Mouse (Mus musculus): ENCODE results near the gene Ankrd54.
"Not testable (repeated sequence)": the region's sequence is repeated elsewhere in the genome, so short reads cannot be mapped to it uniquely, and the experiment has no call there.

Gene Ankrd54

GRCm38 (mm10) chr15:79007836-79008235 is 54.9 kb downstream of the Ankrd54 start:
- not testable (repeated sequence) for DNase-seq

- DNase-seq = no peak
Observed at GRCm38 (mm10) chr15:79007059-79007458, 55.6 kb downstream of the Ankrd54 start.

DNA sequence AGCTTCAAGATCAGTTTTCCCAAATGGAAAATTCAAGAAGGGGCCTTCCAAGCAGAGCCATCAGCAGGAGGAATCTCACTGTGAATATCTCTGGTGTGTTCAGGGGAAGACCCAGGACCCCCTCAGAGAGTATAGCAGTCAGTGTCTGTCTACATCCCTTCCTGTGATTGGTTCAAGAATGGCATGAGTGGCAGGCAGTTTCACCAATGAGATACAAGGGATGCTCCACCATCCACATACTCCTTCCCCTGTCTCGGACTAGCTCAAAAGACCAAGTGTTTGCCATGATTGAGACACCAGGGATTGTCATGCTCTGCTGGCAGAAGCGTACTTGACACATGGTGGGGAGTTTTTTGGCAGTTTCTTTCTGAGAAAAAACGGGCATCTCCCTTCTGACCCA is 56.1 kb downstream of the Ankrd54 start:
- DNase-seq = no peak

DNA sequence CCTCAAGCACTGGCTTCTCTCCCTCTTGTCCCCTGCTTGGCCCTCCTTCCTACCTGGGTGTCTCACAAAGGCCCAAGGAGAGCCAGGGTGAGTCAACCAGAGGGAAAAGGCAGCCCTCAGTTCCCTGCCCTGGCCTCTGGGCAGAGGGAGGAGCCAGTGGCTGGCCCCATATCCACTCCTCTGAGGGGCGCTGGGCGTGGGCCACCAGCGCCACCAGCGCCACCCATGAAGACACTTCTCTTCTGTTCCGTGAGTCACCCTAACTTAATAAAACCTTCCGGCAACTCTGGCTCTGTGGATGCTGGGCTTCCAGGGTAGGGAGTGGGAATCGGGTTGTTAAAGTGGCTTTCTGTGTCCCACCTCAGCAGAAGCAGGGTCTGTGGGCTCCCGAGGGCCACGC is 57.1 kb downstream of the Ankrd54 start:
- DNase-seq = no peak
